Mouse (Mus musculus): ENCODE data around the gene Ebf1. TPM values are rescaled to one million over a fixed set of nuclear protein-coding genes. Genes with fewer than 3 reads are reported as not detected.

The Ebf1 gene
- polyA plus RNA-seq, 1 experiment from 2014 or later, result 21.3 TPM

GRCm38 (mm10) chr11:44725732-44726131 is 108.6 kb downstream of the Ebf1 start:
- Histone ChIP-seq H3K4me1 (replicated peaks; ENCODE audit: control insufficient read depth, insufficient read depth, low read length) (no peaks in the 10 kb centered on the region), H3K9ac (ENCODE audit: low read length) (no peak overlapping the region), H3K9me3 (ENCODE audit: control insufficient read depth, low read length) (no peaks in the 10 kb centered on the region), H3K4me2 (ENCODE audit: low read depth, low read length, severe bottlenecking) (no peak overlapping the region), H3K4me3 (ENCODE audit: low read depth, low read length) (no peak overlapping the region), H3K27ac (ENCODE audit: low read depth, low read length) (no peak overlapping the region), H3K36me3 (ENCODE audit: control insufficient read depth, insufficient read depth, low read length) (no peaks in the 10 kb centered on the region), H3K27me3 (ENCODE audit: control insufficient read depth, insufficient read depth, low read length) (no peaks in the 10 kb centered on the region)
- DNase-seq (ENCODE audit: low spot score) (no peak), ATAC-seq (replicated peaks; ENCODE audit: low FRiP score) (no peak)
- 91% methylated on average over 5 of the region's 5 CpGs for WGBS

GRCm38 (mm10) chr11:44727376-44727775 is 110.3 kb downstream of the Ebf1 start:
- Histone ChIP-seq H3K4me3 (ENCODE audit: low read depth, low read length) (no peak overlapping the region), H3K27ac (ENCODE audit: low read depth, low read length) (no peak overlapping the region), H3K36me3 (ENCODE audit: control insufficient read depth, insufficient read depth, low read length) (no peaks in the 10 kb centered on the region), H3K9me3 (ENCODE audit: control insufficient read depth, low read length) (no peaks in the 10 kb centered on the region), H3K9ac (ENCODE audit: low read length) (no peak overlapping the region), H3K4me2 (ENCODE audit: low read depth, low read length, severe bottlenecking) (no peak overlapping the region), H3K4me1 (replicated peaks; ENCODE audit: control insufficient read depth, insufficient read depth, low read length) (no peaks in the 10 kb centered on the region), H3K27me3 (ENCODE audit: control insufficient read depth, insufficient read depth, low read length) (no peaks in the 10 kb centered on the region)
- 68% methylated on average over 3 of the region's 3 CpGs for WGBS
- ATAC-seq (replicated peaks; ENCODE audit: low FRiP score) (no peak), DNase-seq (ENCODE audit: low spot score) (no peak)

- H3K9ac ChIP-seq (ENCODE audit: low read length), result no peak overlapping the region
- DNase-seq (ENCODE audit: low spot score) (no peak), ATAC-seq (replicated peaks; ENCODE audit: low FRiP score) (no peak)
- H3K36me3 ChIP-seq (ENCODE audit: control insufficient read depth, insufficient read depth, low read length), result no peaks in the 10 kb centered on the region
- no peaks in the 10 kb centered on the region for H3K9me3 ChIP-seq (ENCODE audit: control insufficient read depth, low read length)
- H3K27me3 ChIP-seq (ENCODE audit: control insufficient read depth, insufficient read depth, low read length), result no peaks in the 10 kb centered on the region
- H3K27ac ChIP-seq (ENCODE audit: low read depth, low read length), result no peak overlapping the region
- no peak overlapping the region for H3K4me3 ChIP-seq (ENCODE audit: low read depth, low read length)
- H3K4me1 ChIP-seq (replicated peaks; ENCODE audit: control insufficient read depth, insufficient read depth, low read length), result no peaks in the 10 kb centered on the region
- no peak overlapping the region for H3K4me2 ChIP-seq (ENCODE audit: low read depth, low read length, severe bottlenecking)
- 69% methylated on average over 2 of the region's 2 CpGs for whole genome bisulfite sequencing
Observed at GRCm38 (mm10) chr11:44727821-44728220, 110.7 kb downstream of the Ebf1 start.

GRCm38 (mm10) chr11:44728271-44728670 is 111.2 kb downstream of the Ebf1 start:
- ATAC-seq (replicated peaks; ENCODE audit: low FRiP score), result no peak
- H3K4me2 ChIP-seq (ENCODE audit: low read depth, low read length, severe bottlenecking), result no peak overlapping the region
- no peak overlapping the region for H3K9ac ChIP-seq (ENCODE audit: low read length)
- H3K4me1 ChIP-seq (replicated peaks; ENCODE audit: control insufficient read depth, insufficient read depth, low read length), result no peaks in the 10 kb centered on the region
- 90% methylated on average over 2 of the region's 2 CpGs for WGBS
- no peak overlapping the region for H3K4me3 ChIP-seq (ENCODE audit: low read depth, low read length)
- H3K27ac ChIP-seq (ENCODE audit: low read depth, low read length), result no peak overlapping the region
- no peaks in the 10 kb centered on the region for H3K36me3 ChIP-seq (ENCODE audit: control insufficient read depth, insufficient read depth, low read length)
- DNase-seq (ENCODE audit: low spot score), result no peak
- no peaks in the 10 kb centered on the region for H3K9me3 ChIP-seq (ENCODE audit: control insufficient read depth, low read length)
- no peaks in the 10 kb centered on the region for H3K27me3 ChIP-seq (ENCODE audit: control insufficient read depth, insufficient read depth, low read length)

- WGBS, result 77% methylated on average over 4 of the region's 4 CpGs
- DNase-seq (ENCODE audit: low spot score), result no peak
- Histone ChIP-seq H3K4me1 (replicated peaks; ENCODE audit: control insufficient read depth, insufficient read depth, low read length) (no peaks in the 10 kb centered on the region), H3K9ac (ENCODE audit: low read length) (no peak overlapping the region), H3K27me3 (ENCODE audit: control insufficient read depth, insufficient read depth, low read length) (no peaks in the 10 kb centered on the region), H3K4me2 (ENCODE audit: low read depth, low read length, severe bottlenecking) (no peak overlapping the region), H3K36me3 (ENCODE audit: control insufficient read depth, insufficient read depth, low read length) (no peaks in the 10 kb centered on the region), H3K27ac (ENCODE audit: low read depth, low read length) (no peak overlapping the region), H3K4me3 (ENCODE audit: low read depth, low read length) (no peak overlapping the region), H3K9me3 (ENCODE audit: control insufficient read depth, low read length) (no peaks in the 10 kb centered on the region)
- no peak for ATAC-seq (replicated peaks; ENCODE audit: low FRiP score)
Observed at GRCm38 (mm10) chr11:44729931-44730330, 112.8 kb downstream of the Ebf1 start.

GRCm38 (mm10) chr11:44731763-44732162 is 114.6 kb downstream of the Ebf1 start:
- DNase-seq (ENCODE audit: low spot score), result no peak
- no peak overlapping the region for H3K4me3 ChIP-seq (ENCODE audit: low read depth, low read length)
- H3K4me2 ChIP-seq (ENCODE audit: low read depth, low read length, severe bottlenecking), result no peak overlapping the region
- H3K9ac ChIP-seq (ENCODE audit: low read length), result no peak overlapping the region
- no peak for ATAC-seq (replicated peaks; ENCODE audit: low FRiP score)
- WGBS, result 62% methylated on average over 2 of the region's 2 CpGs
- H3K36me3 ChIP-seq (ENCODE audit: control insufficient read depth, insufficient read depth, low read length), result no peaks in the 10 kb centered on the region
- no peaks in the 10 kb centered on the region for H3K9me3 ChIP-seq (ENCODE audit: control insufficient read depth, low read length)
- H3K27me3 ChIP-seq (ENCODE audit: control insufficient read depth, insufficient read depth, low read length), result no peaks in the 10 kb centered on the region
- no peak overlapping the region for H3K27ac ChIP-seq (ENCODE audit: low read depth, low read length)
- no peaks in the 10 kb centered on the region for H3K4me1 ChIP-seq (replicated peaks; ENCODE audit: control insufficient read depth, insufficient read depth, low read length)

- no peak overlapping the region for H3K4me3 ChIP-seq (ENCODE audit: low read depth, low read length)
- WGBS, result 42% methylated on average over 2 of the region's 2 CpGs
- H3K4me1 ChIP-seq (replicated peaks; ENCODE audit: control insufficient read depth, insufficient read depth, low read length), result no peaks in the 10 kb centered on the region
- no peaks in the 10 kb centered on the region for H3K9me3 ChIP-seq (ENCODE audit: control insufficient read depth, low read length)
- H3K4me2 ChIP-seq (ENCODE audit: low read depth, low read length, severe bottlenecking), result no peak overlapping the region
- H3K36me3 ChIP-seq (ENCODE audit: control insufficient read depth, insufficient read depth, low read length), result no peaks in the 10 kb centered on the region
- DNase-seq (ENCODE audit: low spot score), result no peak
- H3K27me3 ChIP-seq (ENCODE audit: control insufficient read depth, insufficient read depth, low read length), result no peaks in the 10 kb centered on the region
- ATAC-seq (replicated peaks; ENCODE audit: low FRiP score), result no peak
- no peak overlapping the region for H3K9ac ChIP-seq (ENCODE audit: low read length)
- no peak overlapping the region for H3K27ac ChIP-seq (ENCODE audit: low read depth, low read length)
Observed at GRCm38 (mm10) chr11:44733276-44733675, 116.2 kb downstream of the Ebf1 start.

- H3K9ac ChIP-seq (ENCODE audit: low read length), result no peak overlapping the region
- no peaks in the 10 kb centered on the region for H3K9me3 ChIP-seq (ENCODE audit: control insufficient read depth, low read length)
- no peaks in the 10 kb centered on the region for H3K36me3 ChIP-seq (ENCODE audit: control insufficient read depth, insufficient read depth, low read length)
- no peaks in the 10 kb centered on the region for H3K27me3 ChIP-seq (ENCODE audit: control insufficient read depth, insufficient read depth, low read length)
- DNase-seq (ENCODE audit: low spot score) (no peak), ATAC-seq (replicated peaks; ENCODE audit: low FRiP score) (no peak)
- no peak overlapping the region for H3K27ac ChIP-seq (ENCODE audit: low read depth, low read length)
- H3K4me1 ChIP-seq (replicated peaks; ENCODE audit: control insufficient read depth, insufficient read depth, low read length), result peaks cover 7% of the 10 kb centered on the region
- no peak overlapping the region for H3K4me2 ChIP-seq (ENCODE audit: low read depth, low read length, severe bottlenecking)
- WGBS, result 74% methylated on average over 5 of the region's 5 CpGs
- H3K4me3 ChIP-seq (ENCODE audit: low read depth, low read length), result no peak overlapping the region
Observed at GRCm38 (mm10) chr11:44738046-44738445, 120.9 kb downstream of the Ebf1 start.

GRCm38 (mm10) chr11:44738820-44739219 is 121.7 kb downstream of the Ebf1 start:
- no peaks in the 10 kb centered on the region for H3K27me3 ChIP-seq (ENCODE audit: control insufficient read depth, insufficient read depth, low read length)
- DNase-seq (ENCODE audit: low spot score) (no peak), ATAC-seq (replicated peaks; ENCODE audit: low FRiP score) (0 out of 2 replicates have a peak, but pooled peaks have one; percentile 53)
- H3K9me3 ChIP-seq (ENCODE audit: control insufficient read depth, low read length), result no peaks in the 10 kb centered on the region
- no peak overlapping the region for H3K27ac ChIP-seq (ENCODE audit: low read depth, low read length)
- WGBS, result 29% methylated on average over 10 of the region's 10 CpGs
- H3K4me1 ChIP-seq (replicated peaks; ENCODE audit: control insufficient read depth, insufficient read depth, low read length), result peaks cover 7% of the 10 kb centered on the region
- no peak overlapping the region for H3K9ac ChIP-seq (ENCODE audit: low read length)
- no peak overlapping the region for H3K4me3 ChIP-seq (ENCODE audit: low read depth, low read length)
- H3K4me2 ChIP-seq (ENCODE audit: low read depth, low read length, severe bottlenecking), result no peak overlapping the region
- no peaks in the 10 kb centered on the region for H3K36me3 ChIP-seq (ENCODE audit: control insufficient read depth, insufficient read depth, low read length)

All from forebrain, embryonic 11.5 days (tissue).